Mouse (Mus musculus) thymus, postnatal 36 days (tissue): Measurements from ENCODE around the gene Fxyd6.

Experiments used
- DNase-seq, 2 experiments: peaks; one replicate each; pipeline ENCODE4 v3.0.0; 2022; ENCODE audit warnings: mixed read lengths in 2 of 2

The Fxyd6 gene

GRCm38 (mm10) chr9:45370117-45370561 is at the start of gene Fxyd6:
Gene Fxyd6, plus strand, starts transcription at chr9:45370185.
- DNase-seq = peak; percentile 49 to 64

GRCm38 (mm10) chr9:45321465-45321864 is 48.5 kb upstream of the Fxyd6 start:
- DNase-seq = no peak

GRCm38 (mm10) chr9:45321946-45322430 is 48.0 kb upstream of the Fxyd6 start:
- DNase-seq = no peak

- no peak for DNase-seq
Measured at GRCm38 (mm10) chr9:45326390-45326789, 43.6 kb upstream of the Fxyd6 start.

GRCm38 (mm10) chr9:45328263-45328662 is 41.7 kb upstream of the Fxyd6 start:
- no peak for DNase-seq

- DNase-seq = no peak
Measured at GRCm38 (mm10) chr9:45329577-45329976, 40.4 kb upstream of the Fxyd6 start.

- DNase-seq = no peak
Measured at GRCm38 (mm10) chr9:45337406-45337805, 32.6 kb upstream of the Fxyd6 start.

- no peak for DNase-seq
Measured at GRCm38 (mm10) chr9:45343066-45343465, 26.9 kb upstream of the Fxyd6 start.

- no peak for DNase-seq
Measured at GRCm38 (mm10) chr9:45345516-45345915, 24.5 kb upstream of the Fxyd6 start.

GRCm38 (mm10) chr9:45346276-45346675 is 23.7 kb upstream of the Fxyd6 start:
- DNase-seq = no peak

- DNase-seq = no peak
Measured at GRCm38 (mm10) chr9:45348560-45348959, 21.4 kb upstream of the Fxyd6 start.

- no peak for DNase-seq
Measured at GRCm38 (mm10) chr9:45349181-45349580, 20.8 kb upstream of the Fxyd6 start.

- no peak for DNase-seq
Measured at GRCm38 (mm10) chr9:45349851-45350250, 20.1 kb upstream of the Fxyd6 start.

- DNase-seq = no peak
Measured at GRCm38 (mm10) chr9:45355192-45355591, 14.8 kb upstream of the Fxyd6 start.

- DNase-seq = no peak
Measured at GRCm38 (mm10) chr9:45358356-45358755, 11.6 kb upstream of the Fxyd6 start.

GRCm38 (mm10) chr9:45362051-45362461 is 7.9 kb upstream of the Fxyd6 start:
- DNase-seq = no peak

GRCm38 (mm10) chr9:45363639-45364214 is 6.3 kb upstream of the Fxyd6 start:
- no peak for DNase-seq

- no peak for DNase-seq
Measured at GRCm38 (mm10) chr9:45367716-45368115, 2.3 kb upstream of the Fxyd6 start.

GRCm38 (mm10) chr9:45368341-45368901 is 1.6 kb upstream of the Fxyd6 start:
- DNase-seq = no peak

- no peak for DNase-seq
Measured at GRCm38 (mm10) chr9:45370616-45371336, 791 bp downstream of the Fxyd6 start.

GRCm38 (mm10) chr9:45371337-45371707 is 1.3 kb downstream of the Fxyd6 start:
- no peak for DNase-seq

GRCm38 (mm10) chr9:45373896-45374295 is 3.9 kb downstream of the Fxyd6 start:
- DNase-seq = no peak

- no peak for DNase-seq
Measured at GRCm38 (mm10) chr9:45374988-45375502, 5.1 kb downstream of the Fxyd6 start.

GRCm38 (mm10) chr9:45376427-45376826 is 6.4 kb downstream of the Fxyd6 start:
- no peak for DNase-seq
